Comparison of ENCODE assay signal across 24 mouse cellular contexts in the genomic region with DNA sequence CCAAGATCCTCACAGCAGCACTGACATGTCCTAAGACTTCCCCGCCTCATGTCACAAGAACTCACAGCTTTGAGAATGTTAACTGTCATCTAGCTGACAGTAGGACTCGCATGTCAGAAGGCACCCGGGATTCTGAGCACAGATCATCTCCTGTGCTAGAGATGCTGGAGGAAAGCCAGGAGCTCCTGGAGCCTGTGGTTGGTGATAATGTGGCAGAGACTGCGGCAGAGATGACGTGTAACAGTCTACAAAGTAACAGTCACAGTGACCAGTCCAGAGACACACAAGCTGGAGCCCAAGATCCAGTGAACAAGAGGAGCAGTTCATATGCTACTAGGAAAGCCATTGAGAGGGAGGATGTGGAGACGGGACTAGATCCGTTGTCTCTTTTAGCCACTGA. TPM values are rescaled to one million over a fixed set of nuclear protein-coding genes. Genes with fewer than 3 reads are reported as not detected.
DNase-seq lines count a peak whose midpoint lies in the region; ATAC-seq and TF ChIP-seq lines count a peak whose summit lies in the region.
"Had no signal": no experiment of that assay in that cellular context is flagged by ENCODE, and none has a peak within 500 bp of the region (broad histone marks: within the 10 kb centered on the region; RNA-seq: fewer than 3 reads in every experiment).

No protein-coding gene starts in this region.

- no peak for TF ChIP-seq RAD21 in MEL (IDR thresholded peaks at IDR 0.05; ENCODE audit: low read depth, low read length)

- peak; percentile 16 to 20 for DNase-seq in cerebellum, postnatal 10 days
- DNase-seq in cerebellum, adult 18-20 months, result no peak
- peak; percentile 58 for DNase-seq in MEL (ENCODE audit: low read depth, low spot score)
- DNase-seq in adrenal gland, postnatal 36 days, result no peak
- DNase-seq: adrenal gland, postnatal 14 days; B cell, adult 2 months; cerebellum, adult 11 months; cerebellum, adult 9-10 months; gastrocnemius, adult 2 months; gastrocnemius, postnatal 25 days had no signal

- no peaks in the 10 kb centered on the region for H3K79me2 ChIP-seq in MEL (ENCODE audit: control insufficient read depth, insufficient read depth, low read length, poor library complexity)

- ATAC-seq in heart, embryonic 16.5 days (replicated peaks; ENCODE audit: extremely low read depth, insufficient read depth, low FRiP score), result 0 out of 2 replicates have a peak, but pooled peaks have one; percentile 18
- no peak for ATAC-seq in heart, embryonic 11.5 days (replicated peaks; ENCODE audit: insufficient number of reproducible peaks, low FRiP score, low TSS enrichment)
- peak; percentile 70 for ATAC-seq in megakaryocyte progenitor cell, adult 5-6 weeks (replicated peaks; ENCODE audit: poor library complexity)
- ATAC-seq: activated CD4-positive, CD25-positive, alpha-beta regulatory T cell, adult 4 months; CD4-positive, CD25-positive, alpha-beta regulatory T cell, adult 4 months; forebrain, embryonic 16.5 days; intestine, embryonic 15.5 days; Patski had no signal

- no peak overlapping the region for H3K9ac ChIP-seq in heart, embryonic 16.5 days (ENCODE audit: low read length)
- no peak overlapping the region for H3K9ac ChIP-seq in heart, embryonic 11.5 days (ENCODE audit: low read depth, low read length)
- H3K9ac ChIP-seq in MEL (ENCODE audit: control insufficient read depth, low read depth, low read length, poor library complexity, severe bottlenecking), result no peak overlapping the region
- H3K9ac ChIP-seq: embryonic facial prominence, embryonic 12.5 days; forebrain, embryonic 12.5 days; heart, embryonic 15.5 days; hindbrain, embryonic 14.5 days; intestine, embryonic 15.5 days had no signal

- no peak for TF ChIP-seq CTCF in MEL (IDR thresholded peaks at IDR 0.05 in 2 of 3, conservative IDR thresholded peaks at IDR 0.05 in 1 of 3; ENCODE audit: control insufficient read depth in 1 of 3, insufficient read depth in 1 of 3, low read depth in 2 of 3, low read length in 3 of 3, poor library complexity in 1 of 3, severe bottlenecking in 1 of 3)

- no peak for TF ChIP-seq POLR2A in MEL (IDR thresholded peaks at IDR 0.05; ENCODE audit: control insufficient read depth in 1 of 2, insufficient read depth in 1 of 2, low read depth in 1 of 2, low read length in 2 of 2, poor library complexity in 1 of 2)

- H3K4me2 ChIP-seq in heart, embryonic 16.5 days (ENCODE audit: low read depth, low read length), result no peak overlapping the region
- H3K4me2 ChIP-seq in heart, embryonic 11.5 days, result no peak overlapping the region
- H3K4me2 ChIP-seq: embryonic facial prominence, embryonic 12.5 days; forebrain, embryonic 12.5 days; heart, embryonic 15.5 days; hindbrain, embryonic 14.5 days; intestine, embryonic 15.5 days had no signal

- H3K27ac ChIP-seq in heart, embryonic 16.5 days (ENCODE audit: low read length), result no peak overlapping the region
- no peak overlapping the region for H3K27ac ChIP-seq in heart, embryonic 11.5 days (ENCODE audit: low read depth, low read length)
- no peak overlapping the region for H3K27ac ChIP-seq in MEL (ENCODE audit: control insufficient read depth, low read depth, low read length)
- H3K27ac ChIP-seq: embryonic facial prominence, embryonic 12.5 days; forebrain, embryonic 12.5 days; gastrocnemius, adult 2 months; heart, embryonic 15.5 days; hindbrain, embryonic 10.5 days; hindbrain, embryonic 14.5 days; intestine, embryonic 15.5 days had no signal

- peaks cover 34% of the 10 kb centered on the region for H3K36me3 ChIP-seq in heart, embryonic 16.5 days (ENCODE audit: control insufficient read depth, insufficient read depth)
- peaks cover 24% of the 10 kb centered on the region for H3K36me3 ChIP-seq in heart, embryonic 11.5 days (ENCODE audit: control insufficient read depth, insufficient read depth, low read length)
- peaks cover 0 to 23% of the 10 kb centered on the region in 2 experiments; a peak in 2 of 4 replicates for H3K36me3 ChIP-seq in MEL (ENCODE audit: control insufficient read depth in 1 of 2, insufficient read depth in 2 of 2, low read length in 2 of 2)

- no peaks in the 10 kb centered on the region for H3K4me1 ChIP-seq in heart, embryonic 16.5 days (ENCODE audit: control insufficient read depth, insufficient read depth, low read length)
- H3K4me1 ChIP-seq in heart, embryonic 11.5 days (ENCODE audit: control insufficient read depth, insufficient read depth, low read length), result no peaks in the 10 kb centered on the region
- 0 out of 4 replicates have a peak, but pooled peaks cover 0 to 2% of the 10 kb centered on the region in 2 experiments for H3K4me1 ChIP-seq in MEL (ENCODE audit: control insufficient read depth in 1 of 2, insufficient read depth in 2 of 2, low read length in 2 of 2)
- H3K4me1 ChIP-seq: embryonic facial prominence, embryonic 12.5 days; forebrain, embryonic 12.5 days; heart, embryonic 15.5 days; hindbrain, embryonic 10.5 days; intestine, embryonic 15.5 days had no signal

- TF ChIP-seq EP300 in MEL (IDR thresholded peaks at IDR 0.05; ENCODE audit: low read depth in 1 of 2, low read length in 2 of 2), result no peak

- no peak overlapping the region for H3K4me3 ChIP-seq in heart, embryonic 16.5 days (ENCODE audit: low read length)
- H3K4me3 ChIP-seq in heart, embryonic 11.5 days (ENCODE audit: low read depth, low read length), result no peak overlapping the region
- H3K4me3 ChIP-seq in MEL (ENCODE audit: control insufficient read depth in 1 of 2, insufficient read depth in 1 of 2, low read depth in 2 of 2, low read length in 2 of 2), result no peak overlapping the region
- H3K4me3 ChIP-seq: embryonic facial prominence, embryonic 12.5 days; forebrain, embryonic 12.5 days; gastrocnemius, adult 2 months; heart, embryonic 15.5 days; hindbrain, embryonic 10.5 days; intestine, embryonic 15.5 days had no signal

- no peaks in the 10 kb centered on the region for H3K27me3 ChIP-seq in heart, embryonic 16.5 days (ENCODE audit: control insufficient read depth, insufficient read depth, low read length)
- no peaks in the 10 kb centered on the region for H3K27me3 ChIP-seq in heart, embryonic 11.5 days (ENCODE audit: control insufficient read depth, insufficient read depth, low read length)
- no peaks in the 10 kb centered on the region for H3K27me3 ChIP-seq in MEL (ENCODE audit: control insufficient read depth in 1 of 2, insufficient read depth in 2 of 2, low read length in 2 of 2)
- H3K27me3 ChIP-seq: embryonic facial prominence, embryonic 12.5 days; forebrain, embryonic 12.5 days; heart, embryonic 15.5 days; intestine, embryonic 15.5 days; Patski had no signal

- H3K9me3 ChIP-seq in heart, embryonic 16.5 days (replicated peaks; ENCODE audit: control insufficient read depth, low read length), result no peaks in the 10 kb centered on the region
- no peaks in the 10 kb centered on the region for H3K9me3 ChIP-seq in heart, embryonic 11.5 days (replicated peaks; ENCODE audit: control insufficient read depth, low read length)
- H3K9me3 ChIP-seq in MEL (replicated peaks; ENCODE audit: insufficient read depth, low read length), result no peaks in the 10 kb centered on the region
- H3K9me3 ChIP-seq: embryonic facial prominence, embryonic 12.5 days; forebrain, embryonic 12.5 days; G1E; heart, embryonic 15.5 days; hindbrain, embryonic 10.5 days; intestine, embryonic 15.5 days had no signal

- 54% methylated on average over 7 of the region's 7 CpGs for WGBS in heart, embryonic 16.5 days
- 76% methylated on average over 7 of the region's 7 CpGs for WGBS in heart, embryonic 11.5 days (ENCODE audit: insufficient replicate concordance)

TF ChIP-seq in MEL, 35 proteins besides CTCF, POLR2A, EP300 and RAD21:
- TF ChIP-seq SMC3 (IDR thresholded peaks at IDR 0.05; ENCODE audit: low read depth, low read length) (no peak), KAT2A (conservative IDR thresholded peaks at IDR 0.05; ENCODE audit: low read depth, low read length) (no peak), POLR2AphosphoS2 (IDR thresholded peaks at IDR 0.05; ENCODE audit: low read length) (no peak), MXI1 (IDR thresholded peaks at IDR 0.05; ENCODE audit: low read depth, low read length) (no peak), ZNF384 (IDR thresholded peaks at IDR 0.05; ENCODE audit: low read depth, low read length) (no peak), CHD1 (IDR thresholded peaks at IDR 0.05; ENCODE audit: low read depth, low read length) (no peak), MYC (IDR thresholded peaks at IDR 0.05; ENCODE audit: low read depth, low read length) (no peak)

RNA-seq across cellular contexts. Expression of a gene that starts 32.1 kb away (rescaled TPM):
- polyA plus RNA-seq in heart, embryonic 16.5 days (2015; fragmentation: Nextera tagmentation; extraction: Ambion mirVana), result 394 and 401 TPM in 2 replicates
- 577 and 587 TPM in 2 replicates for polyA plus RNA-seq in heart, embryonic 11.5 days (2014; fragmentation: Nextera tagmentation; extraction: Ambion mirVana)
- total RNA-seq in MEL (2012; rRNA removed), result 3,142 and 3,178 TPM in 2 replicates
- polyA plus RNA-seq in MEL (2012; ENCODE audit: insufficient read depth in 1 of 2, insufficient read length in 2 of 2, low read depth in 1 of 2, low replicate concordance in 2 of 2, missing spikeins in 1 of 2), result 1,000 to 10,000 TPM in 1 of 2 experiments, not detected in 1; 1,648 TPM
- total RNA-seq in megakaryocyte progenitor cell, adult 5-6 weeks (2015), result 4,597 and 4,652 TPM in 2 replicates
- 1,552 and 1,647 TPM in 2 replicates for total RNA-seq in megakaryocyte progenitor cell, adult 5-6 weeks (2017)
- total RNA-seq in adrenal gland, postnatal 36 days (2021), result 100 to 1,000 TPM; 893 to 924 TPM

RNA-seq across cellular contexts. Expression of a gene that starts 49.1 kb away (rescaled TPM):
- polyA plus RNA-seq in heart, embryonic 16.5 days (2015; fragmentation: Nextera tagmentation; extraction: Ambion mirVana), result 29.3 and 31.2 TPM in 2 replicates
- polyA plus RNA-seq in heart, embryonic 11.5 days (2014; fragmentation: Nextera tagmentation; extraction: Ambion mirVana), result 34.1 and 38.3 TPM in 2 replicates
- total RNA-seq in MEL (2012; rRNA removed), result 0.35 and 0.36 TPM in 2 replicates
- under 1 TPM in 1 of 2 experiments, not detected in 1; 0.84 TPM for polyA plus RNA-seq in MEL (2012; ENCODE audit: insufficient read depth in 1 of 2, insufficient read length in 2 of 2, low read depth in 1 of 2, low replicate concordance in 2 of 2, missing spikeins in 1 of 2)
- 0.84 and 2.2 TPM in 2 replicates for total RNA-seq in megakaryocyte progenitor cell, adult 5-6 weeks (2015)
- total RNA-seq in megakaryocyte progenitor cell, adult 5-6 weeks (2017), result 1.1 and 2.5 TPM in 2 replicates
- 10 to 100 TPM; 20.9 to 21.4 TPM for total RNA-seq in adrenal gland, postnatal 36 days (2021)
- polyA plus RNA-seq: G1E, Patski had no signal

Comparison
In these comparisons a context has a peak if more than half of its experiments do, and no peak if none do; other contexts are left out.
1. DNase-seq: peak in cerebellum, postnatal 10 days (2 of 2) and MEL (single experiment); none in cerebellum, adult 18-20 months (0 of 2) and adrenal gland, postnatal 36 days (0 of 2).
2. RNA of a gene that starts 49.1 kb away (total RNA-seq): 20.9 to 21.4 TPM in adrenal gland, postnatal 36 days; 0.84 to 2.5 TPM in megakaryocyte progenitor cell, adult 5-6 weeks and 0.35 to 0.36 TPM in MEL; every median in the first group is over 4 times any median in the second.